Mouse (Mus musculus) lung, postnatal 0 days (tissue): ENCODE data around the gene Rabggtb. TPM values are rescaled to one million over a fixed set of nuclear protein-coding genes. Genes with fewer than 3 reads are reported as not detected.

Experiments used
- ATAC-seq: fragments of 200-750 bp; cut with Nextera tagmentation; 2 replicates; pipeline ENCODE4 v1.8.0; 2017; ENCODE audit warnings: moderate library complexity
- DNase-seq: peaks from one replicate; pipeline ENCODE4 v3.0.0-alpha.2; 2016; ENCODE audit warnings: low spot score
- H3K27ac ChIP-seq: fragments of 300-500 bp; sonication (generic); 2 replicates; pipeline ENCODE4 v1.5.1; 2014; ENCODE audit warnings: antibody characterized with exemption, mild to moderate bottlenecking, low read length, mixed read lengths
- H3K27me3 ChIP-seq: fragments of 300-500 bp; sonication (generic); replicated peaks from 2 replicates; pipeline ENCODE4 v1.6.1; 2014; ENCODE audit warnings: low read length, mixed read lengths; ENCODE audit not compliant: insufficient read depth
- H3K36me3 ChIP-seq: fragments of 300-500 bp; sonication (generic); 2 replicates; pipeline ENCODE4 v1.6.1; 2014; ENCODE audit warnings: low read length, mixed read lengths; ENCODE audit not compliant: insufficient read depth
- H3K4me1 ChIP-seq: fragments of 300-500 bp; sonication (generic); 2 replicates; pipeline ENCODE4 v1.6.1; 2014; ENCODE audit warnings: antibody characterized with exemption, low read depth, low read length, mixed read lengths; ENCODE audit not compliant: insufficient read depth
- H3K4me2 ChIP-seq: fragments of 300-500 bp; sonication (generic); replicated peaks from 2 replicates; pipeline ENCODE4 v1.6.1; 2014; ENCODE audit warnings: low read depth, mild to moderate bottlenecking, low read length, moderate library complexity, mixed read lengths
- H3K4me3 ChIP-seq: fragments of 300-500 bp; sonication (generic); 2 replicates; pipeline ENCODE4 v1.5.1; 2014; ENCODE audit warnings: low read depth, low read length
- H3K9ac ChIP-seq: fragments of 300-500 bp; sonication (generic); replicated peaks from 2 replicates; pipeline ENCODE4 v1.6.1; 2014; ENCODE audit warnings: low read depth, mild to moderate bottlenecking
- H3K9me3 ChIP-seq: fragments of 300-500 bp; sonication (generic); 2 replicates; pipeline ENCODE4 v1.6.1; 2016; ENCODE audit warnings: low read length, mixed read lengths
- CTCF ChIP-seq: IDR thresholded peaks from 2 replicates; pipeline ENCODE4 v1.5.1; 2016; ENCODE audit warnings: antibody characterized with exemption, mild to moderate bottlenecking
- EP300 ChIP-seq: IDR thresholded peaks from 2 replicates; pipeline ENCODE4 v1.6.1; 2016; ENCODE audit warnings: antibody characterized with exemption, mild to moderate bottlenecking, control low read depth
- WGBS: fragments of 180-500 bp; shearing (Covaris S2); extraction: QIAGEN DNeasy Blood & Tissue Kit; methylation state at CpG from one replicate; pipeline ENCODE4 v1.1.7; 2014; 5-methylcytosine and 5-hydroxymethylcytosine counted together
- polyA plus RNA-seq: library from polyadenylated mRNA; unstranded; fragments of >200 nt; fragmentation: Nextera tagmentation; extraction: Ambion mirVana; gene quantifications from 2 replicates; pipeline ENCODE4 v1.2.1, GENCODE M21; 2015

The Rabggtb gene
- polyA plus RNA-seq, 1 experiment from 2014 or later, result 29.0 TPM

DNA sequence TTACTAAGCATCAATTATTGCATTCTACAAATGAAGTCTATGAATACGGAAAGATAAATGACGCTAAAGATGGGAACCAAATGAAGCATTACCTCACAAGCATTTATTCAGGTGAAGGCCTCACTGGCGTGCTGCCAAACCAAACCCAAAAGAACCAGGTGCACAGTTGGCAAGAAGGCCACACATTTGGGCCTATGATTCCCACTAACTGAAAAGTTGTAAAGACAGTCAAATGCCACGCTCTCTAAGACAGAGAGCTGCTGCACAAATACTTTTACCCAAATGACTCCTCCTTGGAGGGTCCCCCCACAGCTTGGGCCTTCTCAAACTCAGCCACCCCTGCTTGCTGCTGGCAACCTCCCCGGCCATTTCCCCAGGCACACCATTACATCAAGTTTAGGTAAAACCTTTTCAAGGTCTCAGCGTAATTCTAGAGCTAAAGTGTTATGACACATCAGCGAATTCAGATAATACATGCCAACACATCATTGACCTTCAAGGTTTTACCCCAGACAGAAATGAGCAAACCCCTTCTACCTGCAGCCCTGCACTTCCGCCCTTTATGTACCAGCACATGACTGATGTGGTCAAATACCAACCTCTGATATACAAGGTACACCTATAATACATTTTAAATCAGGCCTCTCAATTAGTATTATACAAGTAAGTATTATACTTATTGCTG lies 1.5 kb downstream of the Rabggtb start:
- Histone ChIP-seq H3K4me3 (peak overlapping the region; percentile 79), H3K36me3 (peaks cover 29% of the 10 kb centered on the region), H3K4me1 (peaks cover 16% of the 10 kb centered on the region; the same call in 1 of the 2 replicates), H3K27me3 (no peaks in the 10 kb centered on the region), H3K4me2 (peak overlapping the region; percentile 74), H3K27ac (no peak overlapping the region), H3K9me3 (no peaks in the 10 kb centered on the region), H3K9ac (peak overlapping the region; percentile 23; the same call in 1 of the 2 replicates)
- TF ChIP-seq EP300 (no peak), CTCF (no peak)
- DNase-seq, result no peak
- WGBS, result 28% methylated on average over 8 of the region's 8 CpGs
- no peak for ATAC-seq

DNA sequence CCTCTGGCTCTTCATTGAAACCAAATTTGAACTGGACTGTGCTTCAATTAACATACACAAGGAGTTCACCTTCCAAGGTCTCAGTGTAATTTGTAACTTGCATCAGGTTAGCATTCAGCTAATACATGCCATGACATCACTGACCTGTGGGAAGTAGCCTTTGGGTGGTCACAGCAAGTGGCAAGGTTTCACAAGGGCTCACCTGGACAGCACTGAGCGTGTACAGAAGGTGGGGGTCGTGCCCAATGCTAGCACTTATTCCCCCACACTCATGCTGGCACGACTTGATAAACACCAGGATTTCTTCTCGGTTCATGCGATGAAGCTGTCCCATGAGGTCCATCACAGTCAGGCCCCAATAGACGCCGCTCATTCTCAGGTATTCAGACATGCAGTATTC lies 2.3 kb downstream of the Rabggtb start:
- no peak overlapping the region for H3K9ac ChIP-seq
- ATAC-seq, result no peak
- DNase-seq, result no peak
- 46% methylated on average over 7 of the region's 7 CpGs for WGBS
- no peaks in the 10 kb centered on the region for H3K27me3 ChIP-seq
- TF ChIP-seq CTCF, result no peak
- no peak for TF ChIP-seq EP300
- H3K4me3 ChIP-seq, result no peak overlapping the region
- H3K27ac ChIP-seq, result no peak overlapping the region
- H3K4me1 ChIP-seq, result peaks cover 16% of the 10 kb centered on the region; the same call in 1 of the 2 replicates
- no peaks in the 10 kb centered on the region for H3K9me3 ChIP-seq
- peaks cover 38% of the 10 kb centered on the region for H3K36me3 ChIP-seq
- no peak overlapping the region for H3K4me2 ChIP-seq

DNA sequence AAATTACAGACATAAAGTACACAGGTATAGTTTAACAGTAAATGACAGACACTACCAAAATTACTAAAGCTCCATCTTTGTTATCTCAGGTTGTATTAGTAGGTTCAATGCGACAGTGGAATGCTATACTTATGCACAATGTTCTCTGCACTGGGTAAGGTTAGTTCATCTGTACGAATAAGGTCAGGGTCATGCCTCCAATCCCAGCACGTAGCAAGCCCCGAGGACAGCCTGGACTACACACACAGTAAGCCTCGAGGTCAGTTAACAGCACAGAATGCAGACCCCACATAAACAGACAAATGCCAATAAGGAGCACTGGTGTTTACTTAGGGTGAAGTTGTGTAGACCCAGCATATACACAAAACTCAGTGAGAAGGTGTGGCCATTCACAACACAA lies 3.9 kb downstream of the Rabggtb start:
- DNase-seq (no peak), ATAC-seq (no peak)
- Histone ChIP-seq H3K9ac (no peak overlapping the region), H3K27ac (no peak overlapping the region), H3K36me3 (peaks cover 42% of the 10 kb centered on the region), H3K4me2 (no peak overlapping the region), H3K4me3 (no peak overlapping the region), H3K9me3 (no peaks in the 10 kb centered on the region), H3K4me1 (peaks cover 16% of the 10 kb centered on the region; the same call in 1 of the 2 replicates), H3K27me3 (no peaks in the 10 kb centered on the region)
- WGBS, result 62% methylated on average over 5 of the region's 5 CpGs
- TF ChIP-seq EP300 (no peak), CTCF (no peak)

DNA sequence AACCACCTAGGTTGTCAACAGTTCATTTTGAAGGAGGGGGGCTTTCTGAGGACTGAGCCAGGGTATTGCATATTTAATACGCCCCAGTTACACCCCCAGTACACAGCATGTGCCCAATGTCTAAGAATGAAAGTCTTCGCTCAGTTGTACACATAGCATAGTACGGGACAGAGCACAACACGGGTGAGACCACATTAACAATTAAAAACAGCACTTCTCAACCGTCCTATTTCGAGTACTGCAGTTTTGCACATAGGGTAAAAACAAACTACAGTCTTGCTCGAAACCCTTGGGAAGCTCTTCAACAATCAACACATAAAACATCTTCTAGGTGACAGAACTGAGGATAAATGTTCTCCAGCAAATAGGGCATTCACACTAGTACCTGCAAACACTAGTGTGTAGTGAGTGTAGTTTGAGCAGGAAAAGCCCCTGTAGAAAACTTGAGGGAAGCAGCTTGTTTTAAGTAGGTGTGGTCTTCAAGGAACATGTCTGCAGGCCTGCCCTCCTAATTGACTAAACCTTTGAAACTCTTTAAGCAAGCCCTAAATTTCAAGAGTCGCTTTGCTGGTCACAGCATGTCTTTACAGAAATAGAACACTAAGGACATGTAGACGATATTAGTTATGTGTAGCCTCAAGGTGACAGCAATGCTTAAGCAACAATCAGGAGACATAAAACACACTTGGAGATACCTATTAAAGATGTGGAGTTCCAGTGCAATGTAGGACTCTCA lies 6.5 kb downstream of the Rabggtb start, which contains the start of gene Msh4:
Gene Msh4, minus strand, starts transcription at position 3 of the 736 bp plus-strand sequence.
- DNase-seq (no peak), ATAC-seq (no peak)
- H3K9me3 ChIP-seq, result no peaks in the 10 kb centered on the region
- no peak for TF ChIP-seq EP300
- no peak for TF ChIP-seq CTCF
- H3K4me2 ChIP-seq, result no peak within 1 kb of the TSS
- H3K4me1 ChIP-seq, result peaks cover 5% of the 10 kb centered on the region; the same call in 1 of the 2 replicates
- no peak within 1 kb of the TSS for H3K9ac ChIP-seq
- no peak within 1 kb of the TSS for H3K27ac ChIP-seq
- 83% methylated on average over 9 of the region's 9 CpGs for WGBS
- H3K36me3 ChIP-seq, result peaks cover 42% of the 10 kb centered on the region
- H3K27me3 ChIP-seq, result no peaks in the 10 kb centered on the region
- no peak within 1 kb of the TSS for H3K4me3 ChIP-seq

DNA sequence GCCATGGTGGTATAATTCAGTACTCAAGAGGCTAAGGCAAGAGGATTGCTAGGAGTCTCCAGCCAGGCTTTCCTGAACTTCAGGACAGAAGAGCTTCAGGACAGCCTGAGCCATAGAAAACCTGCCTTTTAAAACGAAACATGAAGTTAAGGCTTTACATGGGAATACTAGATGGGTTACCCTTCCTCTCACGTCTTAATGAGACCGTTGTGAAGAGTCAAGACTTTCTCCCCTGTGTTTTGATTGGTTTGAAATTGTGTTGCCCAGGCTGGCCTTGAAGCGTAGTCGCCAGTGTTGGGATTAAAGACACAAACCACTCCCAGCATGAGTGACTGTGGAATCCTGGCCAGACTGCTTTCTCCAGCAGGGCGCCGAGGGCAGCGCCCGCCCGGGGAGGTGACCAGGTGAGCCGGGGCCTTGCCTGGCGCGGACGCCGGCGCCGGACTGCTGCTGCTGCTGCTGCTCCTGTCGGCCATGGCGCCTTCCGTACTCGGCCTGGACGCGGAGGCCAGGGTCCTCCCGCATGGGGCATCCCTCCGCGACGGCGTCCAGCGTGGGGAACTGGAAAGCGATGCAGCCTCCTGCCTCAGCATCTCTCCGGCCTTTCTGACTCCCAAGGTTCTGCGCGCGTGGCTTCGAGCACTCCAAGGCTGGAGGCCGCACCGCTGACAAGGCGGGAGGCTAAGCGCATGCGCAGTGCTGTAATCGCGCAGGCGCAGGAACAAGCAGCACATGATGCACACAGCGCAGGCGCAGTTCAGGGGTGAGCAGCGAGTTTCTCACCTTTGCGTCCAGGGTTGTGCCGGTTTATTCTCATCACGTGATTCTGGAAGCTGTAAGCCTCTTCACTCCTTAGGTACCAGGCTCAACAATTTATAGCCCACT lies 7.3 kb downstream of the Rabggtb start:
- Histone ChIP-seq H3K9ac (no peak overlapping the region), H3K36me3 (peaks cover 42% of the 10 kb centered on the region), H3K27me3 (no peaks in the 10 kb centered on the region), H3K4me3 (no peak overlapping the region), H3K4me2 (no peak overlapping the region), H3K9me3 (no peaks in the 10 kb centered on the region), H3K27ac (no peak overlapping the region), H3K4me1 (no peaks in the 10 kb centered on the region; the same call in 1 of the 2 replicates)
- 83% methylated on average over 49 of the region's 49 CpGs for WGBS
- DNase-seq (no peak), ATAC-seq (no peak)
- TF ChIP-seq CTCF, result no peak
- no peak for TF ChIP-seq EP300

DNA sequence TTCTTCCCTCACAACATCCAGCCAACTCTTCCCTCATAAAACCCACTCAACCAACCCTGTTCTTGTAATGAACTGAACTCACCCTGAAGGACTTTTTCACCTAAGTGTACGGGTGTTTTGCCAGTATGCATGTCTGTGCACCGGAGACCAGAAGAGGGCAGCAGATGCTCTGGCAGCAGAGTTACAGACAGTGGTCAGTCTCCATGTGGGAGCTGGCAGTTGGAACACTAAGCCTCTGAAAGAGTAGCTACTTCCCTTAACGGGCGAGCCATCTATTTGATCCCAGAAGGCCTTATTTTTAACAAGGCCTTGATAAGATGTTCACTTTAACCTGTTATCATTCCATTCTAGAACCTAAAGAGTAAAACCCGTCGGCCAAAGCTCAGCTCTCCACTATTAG lies 8.2 kb downstream of the Rabggtb start:
- WGBS, result 58% methylated on average over 6 of the region's 6 CpGs
- Histone ChIP-seq H3K9ac (no peak overlapping the region), H3K9me3 (no peaks in the 10 kb centered on the region), H3K27me3 (no peaks in the 10 kb centered on the region), H3K4me2 (no peak overlapping the region), H3K4me1 (no peaks in the 10 kb centered on the region), H3K4me3 (no peak overlapping the region), H3K36me3 (peaks cover 38% of the 10 kb centered on the region), H3K27ac (no peak overlapping the region)
- peak; percentile 63 for DNase-seq
- peak; percentile 72 for ATAC-seq
- TF ChIP-seq CTCF (peak; percentile 81), EP300 (no peak)
